Mouse (Mus musculus) forebrain, embryonic 15.5 days (tissue): ENCODE data around the gene Tnnt2. TPM values are rescaled to one million over a fixed set of nuclear protein-coding genes. Genes with fewer than 3 reads are reported as not detected.

Experiments used
- ATAC-seq: fragments of 200-750 bp; cut with Nextera tagmentation; replicated peaks from 2 replicates; pipeline ENCODE4 v1.8.0; 2017; ENCODE audit warnings: mild to moderate bottlenecking, moderate TSS enrichment, moderate library complexity
- H3K27ac ChIP-seq: fragments of 300-500 bp; sonication (generic); replicated peaks from 2 replicates; pipeline ENCODE4 v1.5.1; 2015; ENCODE audit warnings: mild to moderate bottlenecking, inconsistent platforms
- H3K27me3 ChIP-seq: fragments of 300-500 bp; sonication (generic); 2 replicates; pipeline ENCODE4 v1.6.1; 2015; ENCODE audit warnings: inconsistent platforms
- H3K36me3 ChIP-seq: fragments of 300-500 bp; sonication (generic); 2 replicates; pipeline ENCODE4 v1.6.1; 2015; ENCODE audit warnings: mild to moderate bottlenecking, inconsistent platforms
- H3K4me1 ChIP-seq: fragments of 300-500 bp; sonication (generic); 2 replicates; pipeline ENCODE4 v1.6.1; 2015; ENCODE audit warnings: inconsistent platforms
- H3K4me2 ChIP-seq: fragments of 300-500 bp; sonication (generic); replicated peaks from 2 replicates; pipeline ENCODE4 v1.6.1; 2015; ENCODE audit warnings: mild to moderate bottlenecking, inconsistent platforms
- H3K4me3 ChIP-seq: fragments of 300-500 bp; sonication (generic); 2 replicates; pipeline ENCODE4 v1.5.1; 2015; ENCODE audit warnings: mild to moderate bottlenecking, inconsistent platforms
- H3K9ac ChIP-seq: fragments of 300-500 bp; sonication (generic); replicated peaks from 2 replicates; pipeline ENCODE4 v1.6.1; 2015; ENCODE audit warnings: mild to moderate bottlenecking, inconsistent platforms
- H3K9me3 ChIP-seq: fragments of 300-500 bp; sonication (generic); 2 replicates; pipeline ENCODE4 v1.6.1; 2016; ENCODE audit warnings: inconsistent platforms
- WGBS: fragments of 180-500 bp; shearing (Covaris S2); methylation state at CpG from one replicate; pipeline ENCODE4 v1.1.7; 2015; ENCODE audit warnings: mixed read lengths; 5-methylcytosine and 5-hydroxymethylcytosine counted together
- polyA plus RNA-seq: library from polyadenylated mRNA; unstranded; fragments of >200 nt; fragmentation: Nextera tagmentation; extraction: Ambion mirVana; gene quantifications from 2 replicates; pipeline ENCODE4 v1.2.1, GENCODE M21; 2015

Tnnt2 gene
- polyA plus RNA-seq, 1 experiment from 2014 or later, result 0.75 TPM

GRCm38 (mm10) chr1:135895367-135895766, 59.2 kb downstream of the Tnnt2 start:
- no peak overlapping the region for H3K27ac ChIP-seq
- no peak for ATAC-seq
- WGBS, result 87% methylated on average over 4 of the region's 4 CpGs
- no peak overlapping the region for H3K4me3 ChIP-seq
- no peaks in the 10 kb centered on the region for H3K4me1 ChIP-seq
- H3K27me3 ChIP-seq, result no peaks in the 10 kb centered on the region
- H3K4me2 ChIP-seq, result no peak overlapping the region
- no peaks in the 10 kb centered on the region for H3K9me3 ChIP-seq
- no peak overlapping the region for H3K9ac ChIP-seq
- H3K36me3 ChIP-seq, result no peaks in the 10 kb centered on the region

- no peaks in the 10 kb centered on the region for H3K27me3 ChIP-seq
- no peaks in the 10 kb centered on the region for H3K9me3 ChIP-seq
- 94% methylated on average over 6 of the region's 6 CpGs for WGBS
- H3K9ac ChIP-seq, result no peak overlapping the region
- no peak overlapping the region for H3K27ac ChIP-seq
- no peaks in the 10 kb centered on the region for H3K4me1 ChIP-seq
- no peak overlapping the region for H3K4me2 ChIP-seq
- H3K4me3 ChIP-seq, result no peak overlapping the region
- ATAC-seq, result no peak
- no peaks in the 10 kb centered on the region for H3K36me3 ChIP-seq
These were observed 63.1 kb downstream of the Tnnt2 start for GRCm38 (mm10) chr1:135899295-135899694.

GRCm38 (mm10) chr1:135899991-135900515, 63.9 kb downstream of the Tnnt2 start:
- H3K27me3 ChIP-seq, result no peaks in the 10 kb centered on the region

More at GRCm38 (mm10) chr1:135899991-135900515, 63.9 kb downstream of the Tnnt2 start:
- no peaks in the 10 kb centered on the region for H3K4me1 ChIP-seq
- H3K9ac ChIP-seq, result no peak overlapping the region
- H3K36me3 ChIP-seq, result no peaks in the 10 kb centered on the region
- 73% methylated on average over 7 of the region's 7 CpGs for whole genome bisulfite sequencing
- ATAC-seq, result no peak
- no peak overlapping the region for H3K4me2 ChIP-seq
- H3K9me3 ChIP-seq, result no peaks in the 10 kb centered on the region
- no peak overlapping the region for H3K27ac ChIP-seq
- H3K4me3 ChIP-seq, result no peak overlapping the region

Other genes starting within 250 kb of the Tnnt2 start
- 48.1 and 51.1 TPM in 2 replicates for gene Nav1, start 229.1 kb upstream of the Tnnt2 start, polyA plus RNA-seq
- 17.7 and 18.0 TPM in 2 replicates for gene Csrp1, start 116.3 kb upstream of the Tnnt2 start, polyA plus RNA-seq
- gene Phlda3, start 70.2 kb upstream of the Tnnt2 start, polyA plus RNA-seq, result 15.5 and 16.8 TPM in 2 replicates
- 0.45 and 1.3 TPM in 2 replicates for gene Tnni1, start 56.9 kb upstream of the Tnnt2 start, polyA plus RNA-seq
- gene Lad1, start 17.8 kb upstream of the Tnnt2 start, polyA plus RNA-seq, result 0.33 and 0.37 TPM in 2 replicates
- gene Pkp1, start 82.9 kb downstream of the Tnnt2 start, polyA plus RNA-seq, result not detected in 2 replicates
- not detected in 2 replicates for gene Igfn1, start 170.0 kb downstream of the Tnnt2 start, polyA plus RNA-seq
- gene Tmem9, start 171.8 kb downstream of the Tnnt2 start, polyA plus RNA-seq, result 135 and 149 TPM in 2 replicates
- 0.60 TPM in 1 of 2 replicates, not detected in the other for gene Ascl5, start 214.4 kb downstream of the Tnnt2 start, polyA plus RNA-seq
- gene Cacna1s, start 216.4 kb downstream of the Tnnt2 start, polyA plus RNA-seq, result 0.47 and 0.54 TPM in 2 replicates